Mouse (Mus musculus): Measurements from ENCODE around the gene Lrrc36. TPM values are rescaled to one million over a fixed set of nuclear protein-coding genes. Genes with fewer than 3 reads are reported as not detected.
A peak's percentile ranks its signal among the peaks of the same experiment; 100 is the strongest.

Lrrc36 gene
- total RNA-seq, 2 experiments from 2014 or later, result not detected

GRCm38 (mm10) chr8:105426878-105427277 lies 13.5 kb downstream of the Lrrc36 start:
- ATAC-seq (replicated peaks; ENCODE audit: poor library complexity, severe bottlenecking), result no peak

GRCm38 (mm10) chr8:105431743-105432515 lies 18.6 kb downstream of the Lrrc36 start:
- no peak for ATAC-seq (replicated peaks; ENCODE audit: poor library complexity, severe bottlenecking)

- ATAC-seq (replicated peaks; ENCODE audit: poor library complexity, severe bottlenecking), result no peak
Observed at GRCm38 (mm10) chr8:105433021-105433420, 19.6 kb downstream of the Lrrc36 start.

GRCm38 (mm10) chr8:105433511-105433910 lies 20.1 kb downstream of the Lrrc36 start:
- no peak for ATAC-seq (replicated peaks; ENCODE audit: poor library complexity, severe bottlenecking)

- no peak for ATAC-seq (replicated peaks; ENCODE audit: poor library complexity, severe bottlenecking)
Observed at GRCm38 (mm10) chr8:105434136-105434535, 20.8 kb downstream of the Lrrc36 start.

GRCm38 (mm10) chr8:105436218-105436617 lies 22.8 kb downstream of the Lrrc36 start:
- no peak for ATAC-seq (replicated peaks; ENCODE audit: poor library complexity, severe bottlenecking)

- no peak for ATAC-seq (replicated peaks; ENCODE audit: poor library complexity, severe bottlenecking)
Observed at GRCm38 (mm10) chr8:105437078-105437748, 23.8 kb downstream of the Lrrc36 start.

- ATAC-seq (replicated peaks; ENCODE audit: poor library complexity, severe bottlenecking), result peak; percentile 68
Observed at GRCm38 (mm10) chr8:105438865-105439264, 25.5 kb downstream of the Lrrc36 start.

- peak; percentile 61 for ATAC-seq (replicated peaks; ENCODE audit: poor library complexity, severe bottlenecking)
Observed at GRCm38 (mm10) chr8:105441433-105441832, 28.1 kb downstream of the Lrrc36 start.

GRCm38 (mm10) chr8:105442661-105443060 lies 29.3 kb downstream of the Lrrc36 start:
- no peak for ATAC-seq (replicated peaks; ENCODE audit: poor library complexity, severe bottlenecking)

GRCm38 (mm10) chr8:105445296-105446126 lies 32.1 kb downstream of the Lrrc36 start:
- no peak for ATAC-seq (replicated peaks; ENCODE audit: poor library complexity, severe bottlenecking)

- ATAC-seq (replicated peaks; ENCODE audit: poor library complexity, severe bottlenecking), result no peak
Observed at GRCm38 (mm10) chr8:105446127-105446552, 32.8 kb downstream of the Lrrc36 start.

GRCm38 (mm10) chr8:105448188-105448587 lies 34.8 kb downstream of the Lrrc36 start:
- ATAC-seq (replicated peaks; ENCODE audit: poor library complexity, severe bottlenecking), result no peak

- no peak for ATAC-seq (replicated peaks; ENCODE audit: poor library complexity, severe bottlenecking)
Observed at GRCm38 (mm10) chr8:105448596-105448995, 35.2 kb downstream of the Lrrc36 start.

- ATAC-seq (replicated peaks; ENCODE audit: poor library complexity, severe bottlenecking), result no peak
Observed at GRCm38 (mm10) chr8:105450977-105451376, 37.6 kb downstream of the Lrrc36 start.

- no peak for ATAC-seq (replicated peaks; ENCODE audit: poor library complexity, severe bottlenecking)
Observed at GRCm38 (mm10) chr8:105451903-105452603, 38.7 kb downstream of the Lrrc36 start.

- peak; percentile 38; the same call in 1 of the 2 replicates for ATAC-seq (replicated peaks; ENCODE audit: poor library complexity, severe bottlenecking)
Observed at GRCm38 (mm10) chr8:105453296-105453695, 39.9 kb downstream of the Lrrc36 start.

GRCm38 (mm10) chr8:105454088-105454487 lies 40.7 kb downstream of the Lrrc36 start:
- peak; percentile 72 for ATAC-seq (replicated peaks; ENCODE audit: poor library complexity, severe bottlenecking)

GRCm38 (mm10) chr8:105455218-105455617 lies 41.8 kb downstream of the Lrrc36 start:
- peak; percentile 85 for ATAC-seq (replicated peaks; ENCODE audit: poor library complexity, severe bottlenecking)
